Mouse (Mus musculus): Measurements from ENCODE around the gene Tom1l2.

Gene Tom1l2

GRCm38 (mm10) chr11:60189501-60190040 is 163.1 kb downstream of the Tom1l2 start:
- in situ Hi-C loops (cut with MboI; ENCODE audit: unreplicated experiment in 2 of 2), result loop anchor here in 1 of 2 experiments (10.0 kb wide), 1 partner anchor 225 kb away; the partner anchor contains the start of genes Atpaf2 and Gid4

GRCm38 (mm10) chr11:60188275-60188853 is 164.3 kb downstream of the Tom1l2 start:
- in situ Hi-C loops (cut with MboI; ENCODE audit: unreplicated experiment in 2 of 2), result no loop called here

DNA sequence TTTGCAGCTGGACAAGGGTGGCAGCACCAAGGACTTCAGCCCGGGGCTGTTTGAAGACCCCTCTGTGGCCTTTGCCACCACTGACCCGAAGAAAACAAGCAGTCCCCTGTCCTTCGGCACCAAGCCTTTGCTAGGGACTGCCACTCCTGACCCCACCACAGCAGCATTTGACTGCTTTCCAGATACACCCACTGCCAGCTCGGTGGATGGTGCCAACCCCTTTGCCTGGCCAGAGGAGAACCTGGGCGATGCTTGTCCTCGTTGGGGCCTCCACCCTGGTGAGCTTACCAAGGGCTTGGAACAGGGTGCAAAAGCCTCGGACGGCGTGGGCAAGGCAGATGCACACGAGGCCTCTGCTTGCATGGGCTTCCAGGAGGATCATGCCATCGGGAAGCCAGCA is 165.6 kb downstream of the Tom1l2 start:
- in situ Hi-C loops (cut with MboI; ENCODE audit: unreplicated experiment in 2 of 2), result no loop called here

DNA sequence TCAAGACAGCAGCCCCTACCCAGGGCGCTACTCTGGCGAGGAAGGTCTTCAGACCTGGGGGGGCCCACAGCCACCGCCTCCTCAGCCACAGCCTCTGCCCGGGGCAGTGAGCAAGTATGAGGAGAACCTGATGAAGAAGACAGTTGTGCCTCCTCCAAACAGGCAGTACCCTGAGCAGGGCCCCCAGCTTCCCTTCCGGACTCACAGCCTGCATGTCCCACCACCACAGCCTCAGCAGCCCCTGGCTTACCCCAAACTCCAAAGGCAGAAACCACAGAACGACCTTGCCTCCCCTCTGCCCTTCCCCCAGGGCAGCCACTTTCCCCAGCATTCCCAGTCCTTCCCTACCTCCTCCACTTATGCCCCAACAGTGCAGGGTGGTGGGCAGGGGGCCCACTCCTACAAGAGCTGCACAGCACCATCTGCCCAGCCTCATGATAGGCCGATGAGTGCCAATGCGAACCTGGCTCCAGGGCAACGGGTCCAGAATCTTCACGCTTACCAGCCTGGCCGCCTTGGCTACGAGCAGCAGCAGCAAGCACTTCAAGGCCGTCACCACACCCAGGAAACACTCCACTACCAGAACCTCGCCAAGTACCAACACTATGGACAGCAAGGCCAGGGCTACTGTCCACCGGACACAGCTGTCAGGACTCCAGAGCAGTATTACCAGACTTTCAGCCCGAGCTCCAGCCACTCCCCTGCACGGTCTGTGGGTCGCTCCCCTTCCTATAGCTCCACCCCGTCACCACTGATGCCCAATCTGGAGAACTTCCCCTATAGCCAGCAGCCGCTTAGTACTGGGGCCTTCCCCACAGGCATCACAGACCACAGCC is 167.1 kb downstream of the Tom1l2 start:
- in situ Hi-C loops (cut with MboI; ENCODE audit: unreplicated experiment in 2 of 2), result no loop called here

GRCm38 (mm10) chr11:60184346-60185325 is 168.1 kb downstream of the Tom1l2 start:
- in situ Hi-C loops (cut with MboI; ENCODE audit: unreplicated experiment in 2 of 2), result no loop called here

- in situ Hi-C loops (cut with MboI; ENCODE audit: unreplicated experiment in 2 of 2), result no loop called here
Measured at GRCm38 (mm10) chr11:60182741-60183140, 170.0 kb downstream of the Tom1l2 start.

DNA sequence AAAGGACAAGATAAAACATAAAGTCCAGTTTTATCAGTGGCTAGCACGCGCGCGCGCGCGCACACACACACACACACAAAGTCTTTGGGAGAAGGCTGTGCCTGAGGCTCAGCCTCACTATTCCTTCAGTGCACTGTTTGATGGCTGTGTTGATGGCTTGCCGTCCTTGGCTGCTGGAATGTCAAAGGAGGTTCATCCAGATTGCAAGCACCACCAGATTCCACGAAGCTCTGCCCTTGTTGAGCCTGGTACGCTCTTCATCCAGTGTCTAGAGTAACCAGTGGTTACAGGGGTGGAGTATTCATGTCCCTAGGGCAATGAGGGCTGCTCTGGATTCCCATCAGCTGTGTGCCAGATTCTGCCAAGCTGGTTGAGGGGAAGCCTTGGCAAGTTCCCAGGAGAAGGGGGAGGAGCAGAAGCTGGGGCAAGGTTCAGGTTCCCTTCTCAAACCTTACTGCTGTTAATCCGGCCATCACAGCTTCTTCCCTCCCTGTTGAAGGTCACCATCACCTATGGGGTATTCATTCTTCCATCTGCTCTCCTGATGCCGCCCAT is 170.5 kb downstream of the Tom1l2 start:
- in situ Hi-C loops (cut with MboI; ENCODE audit: unreplicated experiment in 2 of 2), result no loop called here

DNA sequence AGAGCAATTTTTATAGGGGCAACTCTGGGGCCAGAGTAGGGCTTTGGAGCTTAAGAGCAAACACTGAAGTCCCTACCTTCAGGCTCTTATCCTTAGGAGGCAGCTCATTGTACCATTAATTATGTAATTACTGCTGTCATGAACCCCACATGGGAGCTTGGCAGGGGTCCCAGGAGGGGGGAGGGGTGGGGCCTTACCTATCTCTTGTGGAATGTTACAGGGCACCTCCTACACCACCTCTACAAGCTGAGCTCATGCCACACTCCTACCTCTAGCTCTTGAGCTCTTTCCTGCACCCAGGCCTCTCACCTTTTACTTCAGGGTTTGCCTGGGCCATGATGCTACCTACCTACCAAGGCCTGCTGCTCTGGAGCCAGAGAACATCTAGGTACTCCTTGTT is 174.2 kb downstream of the Tom1l2 start:
- in situ Hi-C loops (cut with MboI; ENCODE audit: unreplicated experiment in 2 of 2), result no loop called here

- in situ Hi-C loops (cut with MboI; ENCODE audit: unreplicated experiment in 2 of 2), result no loop called here
Measured at GRCm38 (mm10) chr11:60178005-60178404, 174.7 kb downstream of the Tom1l2 start.

- in situ Hi-C loops (cut with MboI; ENCODE audit: unreplicated experiment in 2 of 2), result no loop called here
Measured at GRCm38 (mm10) chr11:60176975-60177657, 175.6 kb downstream of the Tom1l2 start.
